Mouse (Mus musculus) testis, adult 2 months (tissue): ENCODE data around the gene Tgtp2.

Source experiments
- CTCF ChIP-seq: fragments of 200-500 bp; IDR thresholded peaks from 2 replicates; pipeline ENCODE4 v1.5.1; 2012; ENCODE audit warnings: low read depth, mild to moderate bottlenecking, inconsistent platforms, low read length, moderate library complexity; ENCODE audit not compliant: control insufficient read depth, insufficient read depth, insufficient replicate concordance
- POLR2A ChIP-seq: fragments of 200-500 bp; IDR thresholded peaks from 2 replicates; pipeline ENCODE4 v1.6.1; 2012; ENCODE audit warnings: low read depth, mild to moderate bottlenecking, inconsistent platforms, low read length, moderate library complexity; ENCODE audit not compliant: control insufficient read depth

- TF ChIP-seq CTCF: no peak
- no peak for TF ChIP-seq POLR2A
Observed at GRCm38 (mm10) chr11:49112624-49113219, 48.7 kb upstream of the Tgtp2 start.
